Mouse (Mus musculus): ENCODE measurements at regions not wholly inside any gene's neighbourhood (a gene's known extent, or its start where the extent isn't known, plus 50 kb on each side); places are given as distances from the start of the nearest gene placed in this dataset.

GRCm38 (mm10) chr8:8050778-8051177 lies 610.3 kb downstream of the Efnb2 start:
- WGBS, result 34% methylated on average over 3 of the region's 3 CpGs
- no peak overlapping the region for H3K4me3 ChIP-seq (replicated peaks)
- no peak overlapping the region for H3K9ac ChIP-seq
- H3K27ac ChIP-seq (replicated peaks), result peak overlapping the region; percentile 69
- no peak for ATAC-seq (ENCODE audit: insufficient number of reproducible peaks, low FRiP score, low TSS enrichment, low read depth)
- no peaks in the 10 kb centered on the region for H3K9me3 ChIP-seq (replicated peaks)
- 0 out of 2 replicates have a peak overlapping the region, but pooled peaks have one; percentile 8 for H3K4me2 ChIP-seq (replicated peaks)
- no peaks in the 10 kb centered on the region for H3K36me3 ChIP-seq
- H3K4me1 ChIP-seq, result peaks cover 16% of the 10 kb centered on the region
- H3K27me3 ChIP-seq, result no peaks in the 10 kb centered on the region

- WGBS, result 70% methylated on average over 1 of the region's 1 CpGs
These were observed 616.1 kb downstream of the Efnb2 start for GRCm38 (mm10) chr8:8044926-8045325.

GRCm38 (mm10) chr8:8044296-8044695 lies 616.7 kb downstream of the Efnb2 start:
- Histone ChIP-seq H3K36me3 (no peaks in the 10 kb centered on the region), H3K9me3 (replicated peaks) (no peaks in the 10 kb centered on the region), H3K4me2 (replicated peaks) (no peak overlapping the region), H3K27ac (replicated peaks) (no peak overlapping the region), H3K9ac (no peak overlapping the region), H3K27me3 (no peaks in the 10 kb centered on the region), H3K4me3 (replicated peaks) (no peak overlapping the region), H3K4me1 (no peaks in the 10 kb centered on the region)
- 67% methylated on average over 2 of the region's 2 CpGs for WGBS
- ATAC-seq (ENCODE audit: insufficient number of reproducible peaks, low FRiP score, low TSS enrichment, low read depth), result no peak

More at GRCm38 (mm10) chr8:8044926-8045325, 616.1 kb downstream of the Efnb2 start:
- H3K9ac ChIP-seq, result no peak overlapping the region
- no peak overlapping the region for H3K4me2 ChIP-seq (replicated peaks)
- H3K36me3 ChIP-seq, result no peaks in the 10 kb centered on the region
- H3K4me1 ChIP-seq, result no peaks in the 10 kb centered on the region
- H3K9me3 ChIP-seq (replicated peaks), result no peaks in the 10 kb centered on the region
- H3K27me3 ChIP-seq, result no peaks in the 10 kb centered on the region
- H3K4me3 ChIP-seq (replicated peaks), result no peak overlapping the region
- no peak for ATAC-seq (ENCODE audit: insufficient number of reproducible peaks, low FRiP score, low TSS enrichment, low read depth)
- no peak overlapping the region for H3K27ac ChIP-seq (replicated peaks)

- Histone ChIP-seq H3K27me3 (no peaks in the 10 kb centered on the region), H3K27ac (replicated peaks) (no peak overlapping the region), H3K4me3 (replicated peaks) (no peak overlapping the region), H3K4me1 (no peaks in the 10 kb centered on the region), H3K9ac (no peak overlapping the region), H3K9me3 (replicated peaks) (no peaks in the 10 kb centered on the region), H3K36me3 (no peaks in the 10 kb centered on the region), H3K4me2 (replicated peaks) (no peak overlapping the region)
- 60% methylated on average over 1 of the region's 1 CpGs for WGBS
- no peak for ATAC-seq (ENCODE audit: insufficient number of reproducible peaks, low FRiP score, low TSS enrichment, low read depth)
These were observed 623.1 kb downstream of the Efnb2 start for GRCm38 (mm10) chr8:8037929-8038328.

GRCm38 (mm10) chr8:8011151-8011550 lies 649.9 kb downstream of the Efnb2 start:
- Histone ChIP-seq H3K27me3 (no peaks in the 10 kb centered on the region), H3K9ac (no peak overlapping the region), H3K9me3 (replicated peaks) (no peaks in the 10 kb centered on the region), H3K4me2 (replicated peaks) (no peak overlapping the region), H3K4me1 (no peaks in the 10 kb centered on the region), H3K36me3 (no peaks in the 10 kb centered on the region), H3K4me3 (replicated peaks) (no peak overlapping the region), H3K27ac (replicated peaks) (no peak overlapping the region)
- no peak for ATAC-seq (ENCODE audit: insufficient number of reproducible peaks, low FRiP score, low TSS enrichment, low read depth)
- 68% methylated on average over 4 of the region's 4 CpGs for whole genome bisulfite sequencing

GRCm38 (mm10) chr8:7994905-7995304 lies 666.1 kb downstream of the Efnb2 start:
- Histone ChIP-seq H3K9ac (no peak overlapping the region), H3K27me3 (no peaks in the 10 kb centered on the region), H3K4me2 (replicated peaks) (no peak overlapping the region), H3K27ac (replicated peaks) (no peak overlapping the region), H3K4me3 (replicated peaks) (no peak overlapping the region), H3K36me3 (no peaks in the 10 kb centered on the region), H3K4me1 (no peaks in the 10 kb centered on the region), H3K9me3 (replicated peaks) (no peaks in the 10 kb centered on the region)
- no peak for ATAC-seq (ENCODE audit: insufficient number of reproducible peaks, low FRiP score, low TSS enrichment, low read depth)
- WGBS, result 43% methylated on average over 2 of the region's 2 CpGs

- H3K4me1 ChIP-seq, result no peaks in the 10 kb centered on the region
- no peaks in the 10 kb centered on the region for H3K27me3 ChIP-seq
These were observed 672.2 kb downstream of the Efnb2 start for GRCm38 (mm10) chr8:7988820-7989219.

GRCm38 (mm10) chr8:7977020-7977419 lies 684.0 kb downstream of the Efnb2 start:
- no peaks in the 10 kb centered on the region for H3K4me1 ChIP-seq
- WGBS, result 56% methylated on average over 6 of the region's 6 CpGs
- no peak overlapping the region for H3K27ac ChIP-seq (replicated peaks)
- no peak overlapping the region for H3K4me3 ChIP-seq (replicated peaks)
- H3K9me3 ChIP-seq (replicated peaks), result no peaks in the 10 kb centered on the region
- H3K36me3 ChIP-seq, result no peaks in the 10 kb centered on the region
- H3K27me3 ChIP-seq, result no peaks in the 10 kb centered on the region
- H3K9ac ChIP-seq, result no peak overlapping the region
- no peak overlapping the region for H3K4me2 ChIP-seq (replicated peaks)
- no peak for ATAC-seq (ENCODE audit: insufficient number of reproducible peaks, low FRiP score, low TSS enrichment, low read depth)

More at GRCm38 (mm10) chr8:7988820-7989219, 672.2 kb downstream of the Efnb2 start:
- H3K4me2 ChIP-seq (replicated peaks), result no peak overlapping the region
- ATAC-seq (ENCODE audit: insufficient number of reproducible peaks, low FRiP score, low TSS enrichment, low read depth), result no peak
- WGBS, result 85% methylated on average over 3 of the region's 3 CpGs
- no peaks in the 10 kb centered on the region for H3K9me3 ChIP-seq (replicated peaks)
- H3K36me3 ChIP-seq, result no peaks in the 10 kb centered on the region
- H3K4me3 ChIP-seq (replicated peaks), result no peak overlapping the region
- H3K27ac ChIP-seq (replicated peaks), result no peak overlapping the region
- H3K9ac ChIP-seq, result no peak overlapping the region

GRCm38 (mm10) chr8:7973791-7974190 lies 687.3 kb downstream of the Efnb2 start:
- WGBS, result 59% methylated on average over 4 of the region's 4 CpGs
- no peak overlapping the region for H3K9ac ChIP-seq
- ATAC-seq (ENCODE audit: insufficient number of reproducible peaks, low FRiP score, low TSS enrichment, low read depth), result no peak
- no peaks in the 10 kb centered on the region for H3K9me3 ChIP-seq (replicated peaks)
- H3K4me2 ChIP-seq (replicated peaks), result no peak overlapping the region
- no peaks in the 10 kb centered on the region for H3K36me3 ChIP-seq
- H3K27ac ChIP-seq (replicated peaks), result no peak overlapping the region
- no peaks in the 10 kb centered on the region for H3K27me3 ChIP-seq
- H3K4me3 ChIP-seq (replicated peaks), result no peak overlapping the region
- no peaks in the 10 kb centered on the region for H3K4me1 ChIP-seq

GRCm38 (mm10) chr8:7964276-7964675 lies 696.8 kb downstream of the Efnb2 start:
- WGBS, result 70% methylated on average over 2 of the region's 2 CpGs
- no peak for ATAC-seq (ENCODE audit: insufficient number of reproducible peaks, low FRiP score, low TSS enrichment, low read depth)
- Histone ChIP-seq H3K9me3 (replicated peaks) (no peaks in the 10 kb centered on the region), H3K4me1 (no peaks in the 10 kb centered on the region), H3K9ac (no peak overlapping the region), H3K27me3 (no peaks in the 10 kb centered on the region), H3K4me2 (replicated peaks) (no peak overlapping the region), H3K36me3 (no peaks in the 10 kb centered on the region), H3K4me3 (replicated peaks) (no peak overlapping the region), H3K27ac (replicated peaks) (no peak overlapping the region)

GRCm38 (mm10) chr8:7956745-7957144 lies 704.3 kb downstream of the Efnb2 start:
- H3K9me3 ChIP-seq (replicated peaks), result no peaks in the 10 kb centered on the region
- no peaks in the 10 kb centered on the region for H3K36me3 ChIP-seq
- H3K4me1 ChIP-seq, result no peaks in the 10 kb centered on the region
- no peak overlapping the region for H3K4me3 ChIP-seq (replicated peaks)
- no peaks in the 10 kb centered on the region for H3K27me3 ChIP-seq
- no peak overlapping the region for H3K4me2 ChIP-seq (replicated peaks)
- no peak for ATAC-seq (ENCODE audit: insufficient number of reproducible peaks, low FRiP score, low TSS enrichment, low read depth)
- H3K9ac ChIP-seq, result no peak overlapping the region
- no peak overlapping the region for H3K27ac ChIP-seq (replicated peaks)

- Histone ChIP-seq H3K27me3 (no peaks in the 10 kb centered on the region), H3K4me1 (no peaks in the 10 kb centered on the region), H3K9me3 (replicated peaks) (no peaks in the 10 kb centered on the region), H3K4me3 (replicated peaks) (no peak overlapping the region), H3K4me2 (replicated peaks) (no peak overlapping the region), H3K36me3 (no peaks in the 10 kb centered on the region), H3K27ac (replicated peaks) (no peak overlapping the region), H3K9ac (no peak overlapping the region)
- ATAC-seq (ENCODE audit: insufficient number of reproducible peaks, low FRiP score, low TSS enrichment, low read depth), result no peak
- WGBS, result 86% methylated on average over 3 of the region's 3 CpGs
These were observed 706.2 kb downstream of the Efnb2 start for GRCm38 (mm10) chr8:7954851-7955250.

Data from embryonic facial prominence, embryonic 15.5 days (tissue).